Mouse (Mus musculus) G1E (cell line): ENCODE results near the gene Nbas. TPM values are rescaled to one million over a fixed set of nuclear protein-coding genes. Genes with fewer than 3 reads are reported as not detected.

Experiments
- ATAC-seq: 2 replicates; pipeline ENCODE4 v1.8.0; 2016; ENCODE audit warnings: mild to moderate bottlenecking; ENCODE audit not compliant: insufficient number of reproducible peaks, poor library complexity, low FRiP score, severe bottlenecking; ENCODE audit errors: extremely low read depth
- DNase-seq: peaks from one replicate; pipeline ENCODE4 v3.0.0; 2012; ENCODE audit warnings: low spot score
- H3K27me3 ChIP-seq: 2 replicates; pipeline ENCODE4 v1.6.1; 2012; ENCODE audit warnings: mild to moderate bottlenecking, low read length, inconsistent platforms; ENCODE audit not compliant: insufficient read depth
- H3K36me3 ChIP-seq: replicated peaks from 2 replicates; pipeline ENCODE3; 2012; ENCODE audit warnings: mild to moderate bottlenecking, inconsistent platforms
- H3K4me1 ChIP-seq: 2 replicates; pipeline ENCODE4 v1.6.1; 2012; ENCODE audit warnings: low read depth, low read length, inconsistent platforms, mixed read lengths; ENCODE audit not compliant: insufficient read depth
- H3K4me3 ChIP-seq: 2 replicates; pipeline ENCODE4 v1.5.1; 2012; ENCODE audit warnings: low read depth, mild to moderate bottlenecking, inconsistent platforms, low read length, moderate library complexity, mixed read lengths
- H3K9me3 ChIP-seq: replicated peaks from 2 replicates; pipeline ENCODE4 v1.6.1; 2012; ENCODE audit warnings: inconsistent platforms
- CTCF ChIP-seq: IDR thresholded peaks from 2 replicates; pipeline ENCODE4 v1.5.1; 2012; ENCODE audit warnings: low read depth, low read length, inconsistent platforms, mixed read lengths
- GATA1 ChIP-seq: IDR thresholded peaks from 2 replicates; pipeline ENCODE4 v1.6.1; 2012; ENCODE audit warnings: borderline replicate concordance, low read length, inconsistent platforms, mixed read lengths
- GATA2 ChIP-seq: IDR thresholded peaks from 2 replicates; pipeline ENCODE4 v1.6.1; 2012; ENCODE audit warnings: low read depth, low read length, inconsistent platforms, borderline replicate concordance
- POLR2AphosphoS5 ChIP-seq: IDR thresholded peaks from 2 replicates; pipeline ENCODE4 v1.6.1; 2012; ENCODE audit warnings: low read depth, low read length, inconsistent platforms; ENCODE audit not compliant: insufficient replicate concordance
- TAL1 ChIP-seq: conservative IDR thresholded peaks from 2 replicates; pipeline ENCODE4 v1.6.1; 2012; ENCODE audit warnings: low read depth, low read length, inconsistent platforms, mixed read lengths
- polyA plus RNA-seq: library from polyadenylated mRNA; stranded (reverse); fragments of >175 nt; gene quantifications from 2 replicates; pipeline ENCODE4 v1.2.3, GENCODE M21; 2012
- total RNA-seq, 2 experiments: library from RNA; stranded (forward) in 1 of 2; stranded (reverse) in 1 of 2; fragments of 200-1000 nt in 1 of 2; fragments of >200 nt in 1 of 2; fragmentation: Nextera tagmentation in 1 of 2; gene quantifications; 2 replicates each; pipeline ENCODE4 v1.2.3; 2014 to 2017

Nbas gene
- total and polyA plus RNA-seq, 3 experiments: 7.0 to 37.3 (median 19.6) TPM

DNA sequence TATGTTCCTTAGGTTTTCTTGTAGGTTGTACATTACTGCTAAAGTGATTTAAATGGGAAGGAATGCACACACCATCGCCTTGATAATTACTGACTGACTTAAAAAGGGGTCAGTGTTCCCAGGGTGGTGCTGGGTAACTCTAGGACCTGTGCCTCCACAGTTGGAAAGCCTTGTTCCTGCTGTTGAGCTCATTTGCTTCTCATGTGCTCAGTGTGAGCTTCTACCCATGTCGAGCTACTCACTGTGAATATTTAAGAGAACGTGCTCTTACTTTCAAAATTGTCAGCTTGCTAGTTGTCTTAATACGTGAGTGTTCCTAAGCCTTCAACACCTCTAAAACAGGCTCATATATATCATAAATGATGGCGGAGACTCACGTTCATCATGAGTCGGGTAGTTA is 112.6 kb downstream of the Nbas start:
- TF ChIP-seq CTCF: no peak
- no peak for TF ChIP-seq POLR2AphosphoS5
- TF ChIP-seq GATA1: no peak
- TF ChIP-seq TAL1: no peak
- TF ChIP-seq GATA2: no peak
- no peak overlapping the region for H3K4me3 ChIP-seq
- peaks cover 7% of the 10 kb centered on the region; the same call in 1 of the 2 replicates for H3K4me1 ChIP-seq
- H3K36me3 ChIP-seq: peaks cover 31% of the 10 kb centered on the region
- no peaks in the 10 kb centered on the region for H3K27me3 ChIP-seq
- ATAC-seq (no peak), DNase-seq (no peak)
- H3K9me3 ChIP-seq: no peaks in the 10 kb centered on the region

DNA sequence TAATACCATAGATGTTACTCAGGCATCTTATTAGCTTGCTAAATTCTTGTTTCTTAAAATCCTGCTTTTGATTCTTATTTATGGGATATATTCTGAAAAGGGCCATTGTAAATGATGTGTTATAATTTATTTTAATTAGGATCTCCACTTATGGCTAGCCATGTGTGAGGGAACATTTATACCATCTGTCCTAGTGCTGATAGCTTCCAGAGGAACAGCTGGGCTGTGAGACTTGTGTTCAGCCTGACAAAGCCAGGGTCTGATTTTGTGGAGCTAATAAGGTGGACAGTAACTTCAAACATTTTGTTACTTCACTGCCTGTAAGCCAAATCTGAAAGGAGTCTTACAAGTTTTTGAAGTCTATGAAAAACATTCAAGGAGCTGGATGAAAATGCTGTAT is 113.1 kb downstream of the Nbas start:
- Histone ChIP-seq H3K9me3 (no peaks in the 10 kb centered on the region), H3K27me3 (no peaks in the 10 kb centered on the region), H3K4me3 (no peak overlapping the region), H3K36me3 (peaks cover 28% of the 10 kb centered on the region), H3K4me1 (peaks cover 7% of the 10 kb centered on the region; the same call in 1 of the 2 replicates)
- TF ChIP-seq CTCF (no peak), POLR2AphosphoS5 (no peak), TAL1 (no peak), GATA1 (no peak), GATA2 (no peak)
- ATAC-seq: no peak
- no peak for DNase-seq

GRCm38 (mm10) chr12:13389644-13390043 is 120.7 kb downstream of the Nbas start:
- no peak for ATAC-seq
- Histone ChIP-seq H3K27me3 (no peaks in the 10 kb centered on the region), H3K4me1 (no peaks in the 10 kb centered on the region), H3K4me3 (no peak overlapping the region), H3K9me3 (no peaks in the 10 kb centered on the region), H3K36me3 (peaks cover 50% of the 10 kb centered on the region)
- DNase-seq: no peak
- no peak for TF ChIP-seq GATA1
- TF ChIP-seq GATA2: no peak
- TF ChIP-seq POLR2AphosphoS5: no peak
- TF ChIP-seq CTCF: no peak
- TF ChIP-seq TAL1: no peak

GRCm38 (mm10) chr12:13410191-13410590 is 141.3 kb downstream of the Nbas start:
- Histone ChIP-seq H3K4me1 (no peaks in the 10 kb centered on the region), H3K4me3 (no peak overlapping the region), H3K27me3 (no peaks in the 10 kb centered on the region), H3K36me3 (peaks cover 43% of the 10 kb centered on the region), H3K9me3 (no peaks in the 10 kb centered on the region)
- TF ChIP-seq POLR2AphosphoS5 (no peak), TAL1 (no peak), GATA2 (no peak), CTCF (no peak), GATA1 (no peak)
- ATAC-seq (no peak), DNase-seq (no peak)

GRCm38 (mm10) chr12:13418651-13419050 is 149.7 kb downstream of the Nbas start:
- no peak for DNase-seq

GRCm38 (mm10) chr12:13430219-13430618 is 161.3 kb downstream of the Nbas start:
- no peaks in the 10 kb centered on the region for H3K27me3 ChIP-seq
- H3K4me3 ChIP-seq: no peak overlapping the region
- H3K9me3 ChIP-seq: no peaks in the 10 kb centered on the region
- TF ChIP-seq TAL1: no peak
- H3K4me1 ChIP-seq: no peaks in the 10 kb centered on the region
- ATAC-seq (no peak), DNase-seq (no peak)
- H3K36me3 ChIP-seq: peaks cover 32% of the 10 kb centered on the region

More at GRCm38 (mm10) chr12:13418651-13419050, 149.7 kb downstream of the Nbas start:
- H3K4me1 ChIP-seq: no peaks in the 10 kb centered on the region
- no peaks in the 10 kb centered on the region for H3K27me3 ChIP-seq
- TF ChIP-seq POLR2AphosphoS5: no peak
- no peak for TF ChIP-seq TAL1
- TF ChIP-seq GATA1: no peak
- TF ChIP-seq CTCF: no peak
- TF ChIP-seq GATA2: no peak
- peaks cover 32% of the 10 kb centered on the region for H3K36me3 ChIP-seq
- no peak overlapping the region for H3K4me3 ChIP-seq
- no peak for ATAC-seq
- no peaks in the 10 kb centered on the region for H3K9me3 ChIP-seq

DNA sequence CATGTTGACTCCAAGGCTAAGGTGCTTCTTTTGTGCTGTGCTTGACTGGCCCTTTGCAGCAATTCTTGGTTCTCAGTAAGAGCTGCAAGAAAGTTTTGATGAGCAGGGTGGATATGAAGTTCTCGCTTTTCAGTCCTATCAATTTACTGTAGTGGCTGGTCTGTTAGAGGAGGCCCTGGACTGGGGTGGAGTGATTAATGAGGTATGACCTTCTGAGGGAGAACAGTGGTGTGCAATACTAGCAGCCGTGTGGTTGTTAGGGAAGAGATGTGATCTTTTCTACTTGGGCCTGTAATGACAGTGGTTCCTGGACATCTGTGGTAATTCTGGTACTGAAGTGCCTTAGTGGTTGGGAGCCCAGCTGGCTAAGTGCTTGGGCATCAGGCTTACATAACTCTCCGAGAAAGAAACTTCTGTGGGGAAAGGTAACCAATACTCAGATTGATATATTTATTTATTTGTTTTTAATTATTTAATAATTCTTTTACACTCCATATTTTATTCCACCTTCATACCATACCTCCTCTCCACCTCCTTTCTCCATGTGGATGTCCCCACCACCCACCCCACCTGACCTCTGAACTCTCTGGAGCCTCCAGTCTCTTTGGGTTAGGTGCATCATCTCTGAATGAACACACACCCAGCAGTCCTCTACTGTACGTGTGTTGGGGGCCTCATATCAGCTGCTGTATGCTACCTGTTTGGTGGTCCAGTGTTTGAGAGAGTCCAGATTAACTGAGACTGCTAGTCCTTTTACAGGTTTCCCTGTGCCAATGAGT is 175.9 kb downstream of the Nbas start:
- H3K4me1 ChIP-seq: no peaks in the 10 kb centered on the region
- no peaks in the 10 kb centered on the region for H3K27me3 ChIP-seq
- H3K36me3 ChIP-seq: peaks cover 42% of the 10 kb centered on the region
- H3K4me3 ChIP-seq: no peak overlapping the region
- H3K9me3 ChIP-seq: no peaks in the 10 kb centered on the region
- ATAC-seq (no peak), DNase-seq (no peak)
- TF ChIP-seq CTCF (no peak), TAL1 (no peak), GATA2 (no peak), GATA1 (no peak), POLR2AphosphoS5 (no peak)
